Mouse (Mus musculus) forebrain, embryonic 11.5 days (tissue): ENCODE data around the gene Dhx8. TPM values are rescaled to one million over a fixed set of nuclear protein-coding genes. Genes with fewer than 3 reads are reported as not detected.

Experiments
- ATAC-seq: fragments of 200-750 bp; cut with Nextera tagmentation; replicated peaks from 2 replicates; pipeline ENCODE4 v1.8.0; 2017; ENCODE audit warnings: moderate TSS enrichment; ENCODE audit not compliant: low FRiP score
- DNase-seq: peaks from one replicate; pipeline ENCODE4 v3.0.0-alpha.2; 2017; ENCODE audit warnings: low spot score
- H3K27ac ChIP-seq: fragments of 300-500 bp; sonication (generic); 2 replicates; pipeline ENCODE4 v1.5.1; 2014; ENCODE audit warnings: low read depth, low read length
- H3K27me3 ChIP-seq: fragments of 300-500 bp; sonication (generic); 2 replicates; pipeline ENCODE4 v1.6.1; 2014; ENCODE audit warnings: mild to moderate bottlenecking, low read length, mixed read lengths; ENCODE audit not compliant: control insufficient read depth, insufficient read depth
- H3K36me3 ChIP-seq: fragments of 300-500 bp; sonication (generic); 2 replicates; pipeline ENCODE4 v1.6.1; 2014; ENCODE audit warnings: mild to moderate bottlenecking, low read length, moderate library complexity, mixed read lengths; ENCODE audit not compliant: control insufficient read depth, insufficient read depth
- H3K4me1 ChIP-seq: fragments of 300-500 bp; sonication (generic); replicated peaks from 2 replicates; pipeline ENCODE4 v1.6.1; 2014; ENCODE audit warnings: low read length, mixed read lengths; ENCODE audit not compliant: control insufficient read depth, insufficient read depth
- H3K4me2 ChIP-seq: fragments of 300-500 bp; sonication (generic); 2 replicates; pipeline ENCODE4 v1.6.1; 2014; ENCODE audit warnings: low read depth, mild to moderate bottlenecking, low read length, moderate library complexity, mixed read lengths; ENCODE audit not compliant: severe bottlenecking
- H3K4me3 ChIP-seq: fragments of 300-500 bp; sonication (generic); 2 replicates; pipeline ENCODE4 v1.5.1; 2014; ENCODE audit warnings: low read depth, low read length
- H3K9ac ChIP-seq: fragments of 300-500 bp; sonication (generic); 2 replicates; pipeline ENCODE4 v1.6.1; 2014; ENCODE audit warnings: low read length
- H3K9me3 ChIP-seq: fragments of 300-500 bp; sonication (generic); 2 replicates; pipeline ENCODE4 v1.6.1; 2016; ENCODE audit warnings: low read length, mixed read lengths; ENCODE audit not compliant: control insufficient read depth
- WGBS: fragments of 180-500 bp; shearing (Covaris S2); extraction: QIAGEN DNeasy Blood & Tissue Kit; methylation state at CpG from one replicate; pipeline ENCODE4 v1.1.7; 2014; 5-methylcytosine and 5-hydroxymethylcytosine counted together
- polyA plus RNA-seq: library from polyadenylated mRNA; unstranded; fragments of >200 nt; fragmentation: Nextera tagmentation; extraction: Ambion mirVana; gene quantifications from 2 replicates; pipeline ENCODE4 v1.2.1, GENCODE M21; 2014

Gene Dhx8
- polyA plus RNA-seq, 1 experiment from 2014 or later, result 43.6 TPM

GRCm38 (mm10) chr11:101814375-101815102 lies 81.8 kb downstream of the Dhx8 start:
- Histone ChIP-seq H3K4me3 (peak overlapping the region; percentile 21; the same call in 1 of the 2 replicates), H3K4me2 (peak overlapping the region; percentile 55), H3K27me3 (no peaks in the 10 kb centered on the region), H3K36me3 (no peaks in the 10 kb centered on the region), H3K9me3 (no peaks in the 10 kb centered on the region), H3K4me1 (no peaks in the 10 kb centered on the region; the same call in 1 of the 2 replicates), H3K27ac (no peak overlapping the region), H3K9ac (peak overlapping the region; percentile 51; the same call in 1 of the 2 replicates)
- WGBS, result 9% methylated on average over 23 of the region's 23 CpGs
- ATAC-seq (0 out of 2 replicates have a peak, but pooled peaks have one; percentile 51), DNase-seq (peak; percentile 96)

DNA sequence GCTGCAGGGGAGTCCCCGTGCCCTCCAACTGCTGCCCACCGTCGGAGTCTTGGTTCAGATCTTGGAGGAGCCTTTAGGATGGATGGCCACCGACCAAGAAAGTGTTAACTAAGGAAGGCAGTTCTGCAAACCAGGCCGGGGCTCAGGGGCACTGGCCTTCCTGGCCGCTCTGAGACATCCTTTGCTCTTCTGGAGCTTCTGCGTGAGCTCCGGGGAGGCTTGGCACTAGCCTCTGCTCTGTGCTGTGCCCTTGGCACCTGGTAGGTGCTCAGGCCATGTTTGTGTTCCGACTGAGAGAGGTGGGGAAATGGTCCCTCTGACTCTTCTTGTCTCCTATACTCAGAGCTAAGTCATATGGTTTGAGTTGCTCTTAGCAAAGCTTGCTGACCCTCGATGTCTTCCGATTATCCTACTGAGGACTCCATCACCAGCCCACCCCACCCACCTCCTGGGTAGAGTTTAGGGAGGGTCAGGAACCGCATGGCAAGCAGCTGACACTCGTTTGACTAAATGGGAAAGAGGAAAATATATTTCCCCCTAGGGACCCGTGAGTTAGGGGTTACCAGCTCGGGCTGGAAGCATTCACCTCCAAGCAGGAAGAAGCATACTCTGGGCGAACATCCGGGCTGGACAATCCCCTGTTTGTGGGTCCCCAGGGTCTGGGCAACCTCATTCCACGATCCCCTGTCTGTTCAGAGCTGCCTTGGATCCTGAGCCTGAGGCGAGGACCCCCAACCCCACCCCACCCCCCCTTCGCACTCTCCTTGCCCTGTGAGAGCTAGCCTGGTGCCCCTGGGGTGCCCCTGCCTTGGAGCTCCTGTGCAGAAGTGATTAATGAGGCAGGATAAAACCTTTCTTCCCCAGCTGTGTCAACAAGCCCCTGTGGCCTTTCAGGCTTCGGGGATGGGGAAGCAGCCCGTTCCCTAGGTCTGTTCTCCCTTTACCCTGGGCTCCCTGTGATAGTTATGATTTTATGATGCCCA lies 82.7 kb downstream of the Dhx8 start:
- 20% methylated on average over 22 of the region's 22 CpGs for WGBS
- no peak overlapping the region for H3K4me3 ChIP-seq

More for the DNA sequence above, 82.7 kb downstream of the Dhx8 start:
- no peaks in the 10 kb centered on the region; the same call in 1 of the 2 replicates for H3K4me1 ChIP-seq
- H3K27me3 ChIP-seq, result no peaks in the 10 kb centered on the region
- H3K27ac ChIP-seq, result no peak overlapping the region
- 0 out of 2 replicates have a peak overlapping the region, but pooled peaks have one; percentile 55 for H3K4me2 ChIP-seq
- H3K9me3 ChIP-seq, result peaks cover 3% of the 10 kb centered on the region; the same call in 1 of the 2 replicates
- ATAC-seq, result no peak
- H3K9ac ChIP-seq, result peak overlapping the region; percentile 8; the same call in 1 of the 2 replicates
- H3K36me3 ChIP-seq, result no peaks in the 10 kb centered on the region
- DNase-seq, result peak; percentile 61

Other genes starting within 250 kb of the Dhx8 start
- gene Brca1, start 181.0 kb upstream of the Dhx8 start, polyA plus RNA-seq, result 27.8 and 32.1 TPM in 2 replicates
- 96.0 and 97.1 TPM in 2 replicates for gene Nbr1, start 180.8 kb upstream of the Dhx8 start, polyA plus RNA-seq
- gene Tmem106a, start 150.7 kb upstream of the Dhx8 start, polyA plus RNA-seq, result 3.0 and 3.3 TPM in 2 replicates
- gene Gm11634, start 133.7 kb upstream of the Dhx8 start, polyA plus RNA-seq, result 0.44 TPM in 1 of 2 replicates, not detected in the other
- gene Rdm1, start 105.7 kb upstream of the Dhx8 start, polyA plus RNA-seq, result 45.6 and 50.7 TPM in 2 replicates
- gene Arl4d, start 67.4 kb upstream of the Dhx8 start, polyA plus RNA-seq, result 8.0 and 10.6 TPM in 2 replicates
- 7.6 and 10.4 TPM in 2 replicates for gene Etv4, start 52.5 kb downstream of the Dhx8 start, polyA plus RNA-seq
- 0.21 TPM in 1 of 2 replicates, not detected in the other for gene Meox1, start 161.5 kb downstream of the Dhx8 start, polyA plus RNA-seq
- not detected in 2 replicates for gene Sost, start 234.1 kb downstream of the Dhx8 start, polyA plus RNA-seq